ENCODE assay signal across 26 mouse cellular contexts in genomic region chr19:28941271-28941670, GRCm38 (mm10). TPM values are rescaled to one million over a fixed set of nuclear protein-coding genes. Genes with fewer than 3 reads are reported as not detected.
DNase-seq lines count a peak whose midpoint lies in the region; ATAC-seq and TF ChIP-seq lines count a peak whose summit lies in the region.
"Had no signal": no experiment of that assay in that cellular context is flagged by ENCODE, and none has a peak within 500 bp of the region (broad histone marks: within the 10 kb centered on the region; RNA-seq: fewer than 3 reads in every experiment).

No protein-coding gene starts in this region.

- no peak overlapping the region for H3K4me2 ChIP-seq in lung, embryonic 14.5 days
- no peak overlapping the region for H3K4me2 ChIP-seq in heart, embryonic 15.5 days
- H3K4me2 ChIP-seq: hindbrain, embryonic 14.5 days; limb, embryonic 15.5 days; liver, embryonic 13.5 days; midbrain, embryonic 15.5 days; stomach, embryonic 15.5 days had no signal

- H3K9ac ChIP-seq in lung, embryonic 14.5 days: no peak overlapping the region
- H3K9ac ChIP-seq in heart, embryonic 15.5 days: no peak overlapping the region
- H3K9ac ChIP-seq: hindbrain, embryonic 14.5 days; limb, embryonic 15.5 days; liver, embryonic 13.5 days; midbrain, embryonic 15.5 days; stomach, embryonic 15.5 days had no signal

- ATAC-seq in lung, embryonic 14.5 days (ENCODE audit: insufficient read depth): no peak
- ATAC-seq in heart, embryonic 15.5 days (replicated peaks; ENCODE audit: insufficient number of reproducible peaks, insufficient read depth, low FRiP score, low read depth): no peak
- ATAC-seq: forebrain, embryonic 14.5 days; intestine, postnatal 0 days; midbrain, embryonic 15.5 days had no signal

- TF ChIP-seq CTCF in lung, embryonic 14.5 days (IDR thresholded peaks at IDR 0.05; ENCODE audit: low read depth): no peak

- DNase-seq in heart, embryonic 10.5 days (ENCODE audit: low spot score): no peak
- no peak for DNase-seq in heart, postnatal 36 days
- no peak for DNase-seq in lung, embryonic 14.5 days
- DNase-seq in lung, postnatal 14 days: no peak
- DNase-seq in heart, postnatal 10 days: peak; percentile 7
- no peak for DNase-seq in kidney, postnatal 14 days
- DNase-seq: adrenal gland, adult 2 months; B cell, adult 2 months; cerebellum, adult 8-10 months; cerebellum, postnatal 25 days; gastrocnemius, postnatal 25 days; kidney, adult 9 months; layer of hippocampus, adult 9-11 months; liver, embryonic 13.5 days; right cerebral cortex, postnatal 25 days had no signal

- H3K4me1 ChIP-seq in heart, embryonic 10.5 days: peaks cover 21% of the 10 kb centered on the region
- peaks cover 3% of the 10 kb centered on the region; the same call in 1 of the 2 replicates for H3K4me1 ChIP-seq in lung, embryonic 14.5 days (ENCODE audit: insufficient read depth)
- H3K4me1 ChIP-seq in heart, embryonic 15.5 days (replicated peaks): peaks cover 27% of the 10 kb centered on the region
- H3K4me1 ChIP-seq: limb, embryonic 15.5 days; liver, embryonic 13.5 days; midbrain, embryonic 15.5 days; stomach, embryonic 15.5 days had no signal

- H3K4me3 ChIP-seq in heart, embryonic 10.5 days: no peak overlapping the region
- no peak overlapping the region for H3K4me3 ChIP-seq in lung, embryonic 14.5 days (ENCODE audit: low read depth, low read length)
- no peak overlapping the region for H3K4me3 ChIP-seq in heart, embryonic 15.5 days
- H3K4me3 ChIP-seq: limb, embryonic 10.5 days; limb, embryonic 15.5 days; liver, embryonic 13.5 days; midbrain, embryonic 10.5 days; midbrain, embryonic 15.5 days; stomach, embryonic 15.5 days had no signal

- intact Hi-C loops in heart, postnatal 36 days (cut with DNase I): no loop called here
- intact Hi-C loops in heart, postnatal 10 days (cut with DNase I): no loop called here

- WGBS in heart, embryonic 10.5 days: 54% methylated on average over 4 of the region's 4 CpGs
- 33% methylated on average over 4 of the region's 4 CpGs for WGBS in lung, embryonic 14.5 days
- WGBS in heart, embryonic 15.5 days: 53% methylated on average over 4 of the region's 4 CpGs

- peak overlapping the region; percentile 73 for H3K27ac ChIP-seq in heart, embryonic 10.5 days
- peak overlapping the region; percentile 64 for H3K27ac ChIP-seq in lung, embryonic 14.5 days (ENCODE audit: low read depth)
- H3K27ac ChIP-seq in heart, embryonic 15.5 days: peak overlapping the region; percentile 83
- H3K27ac ChIP-seq: hindbrain, embryonic 14.5 days; limb, embryonic 10.5 days; limb, embryonic 15.5 days; liver, embryonic 13.5 days; midbrain, embryonic 10.5 days; midbrain, embryonic 15.5 days; stomach, embryonic 15.5 days had no signal

- no peaks in the 10 kb centered on the region for H3K9me3 ChIP-seq in heart, embryonic 10.5 days
- no peaks in the 10 kb centered on the region for H3K9me3 ChIP-seq in lung, embryonic 14.5 days (ENCODE audit: low read depth, low read length)
- H3K9me3 ChIP-seq in heart, embryonic 15.5 days (replicated peaks): no peaks in the 10 kb centered on the region
- H3K9me3 ChIP-seq: limb, embryonic 10.5 days; limb, embryonic 15.5 days; liver, embryonic 13.5 days; midbrain, embryonic 10.5 days; midbrain, embryonic 15.5 days; stomach, embryonic 15.5 days had no signal

- H3K27me3 ChIP-seq in heart, embryonic 10.5 days (ENCODE audit: insufficient read depth, poor library complexity, severe bottlenecking): no peaks in the 10 kb centered on the region
- H3K27me3 ChIP-seq in lung, embryonic 14.5 days (ENCODE audit: insufficient read depth, low read length): no peaks in the 10 kb centered on the region
- no peaks in the 10 kb centered on the region for H3K27me3 ChIP-seq in heart, embryonic 15.5 days
- H3K27me3 ChIP-seq: limb, embryonic 15.5 days; liver, embryonic 13.5 days; midbrain, embryonic 15.5 days; stomach, embryonic 15.5 days had no signal

- H3K36me3 ChIP-seq in heart, embryonic 10.5 days: no peaks in the 10 kb centered on the region
- H3K36me3 ChIP-seq in lung, embryonic 14.5 days (ENCODE audit: insufficient read depth): no peaks in the 10 kb centered on the region
- no peaks in the 10 kb centered on the region for H3K36me3 ChIP-seq in heart, embryonic 15.5 days
- H3K36me3 ChIP-seq: limb, embryonic 10.5 days; limb, embryonic 15.5 days; liver, embryonic 13.5 days; midbrain, embryonic 10.5 days; midbrain, embryonic 15.5 days; stomach, embryonic 15.5 days had no signal

RNA-seq across cellular contexts. Expression of gene Plpp6, which starts 22.5 kb away (rescaled TPM):
- 4.6 and 6.1 TPM in 2 replicates for polyA plus RNA-seq in heart, embryonic 10.5 days (2016; fragmentation: Nextera tagmentation; extraction: Ambion mirVana)
- total RNA-seq in heart, postnatal 36 days (2021): 1 to 10 TPM; 6.2 to 7.2 TPM
- 9.6 and 10.3 TPM in 2 replicates for polyA plus RNA-seq in lung, embryonic 14.5 days (2014; fragmentation: Nextera tagmentation; extraction: Ambion mirVana)
- polyA plus RNA-seq in heart, embryonic 15.5 days (2015; fragmentation: Nextera tagmentation; extraction: Ambion mirVana): 7.1 and 8.5 TPM in 2 replicates
- total RNA-seq in heart, postnatal 10 days (2021): 1 to 10 TPM; 7.7 to 8.1 TPM

RNA-seq across cellular contexts. Expression of gene 4430402I18Rik, which starts 26.3 kb away (rescaled TPM):
- 2.1 and 5.7 TPM in 2 replicates for polyA plus RNA-seq in heart, embryonic 10.5 days (2016; fragmentation: Nextera tagmentation; extraction: Ambion mirVana)
- 10 to 100 TPM; 22.9 to 25.9 TPM for total RNA-seq in heart, postnatal 36 days (2021)
- 1.7 and 2.1 TPM in 2 replicates for polyA plus RNA-seq in lung, embryonic 14.5 days (2014; fragmentation: Nextera tagmentation; extraction: Ambion mirVana)
- 7.9 and 11.4 TPM in 2 replicates for polyA plus RNA-seq in heart, embryonic 15.5 days (2015; fragmentation: Nextera tagmentation; extraction: Ambion mirVana)
- 10 to 100 TPM; 15.7 to 16.5 TPM for total RNA-seq in heart, postnatal 10 days (2021)
- total RNA-seq: hematopoietic stem cell, adult 5-6 weeks; neutrophil, adult 5-6 weeks had no signal
- polyA plus RNA-seq: limb, embryonic 10.5 days had no signal

RNA-seq across cellular contexts. Expression of gene Cdc37l1, which starts 48.9 kb away (rescaled TPM):
- polyA plus RNA-seq in heart, embryonic 10.5 days (2016; fragmentation: Nextera tagmentation; extraction: Ambion mirVana): 32.0 and 34.6 TPM in 2 replicates
- 10 to 100 TPM; 63.6 to 69.9 TPM for total RNA-seq in heart, postnatal 36 days (2021)
- 44.5 and 46.4 TPM in 2 replicates for polyA plus RNA-seq in lung, embryonic 14.5 days (2014; fragmentation: Nextera tagmentation; extraction: Ambion mirVana)
- 41.3 and 44.8 TPM in 2 replicates for polyA plus RNA-seq in heart, embryonic 15.5 days (2015; fragmentation: Nextera tagmentation; extraction: Ambion mirVana)
- total RNA-seq in heart, postnatal 10 days (2021): 10 to 100 TPM; 53.6 to 85.5 TPM

Comparison
In these comparisons a context has a peak if more than half of its experiments do, and no peak if none do; other contexts are left out.
1. DNase-seq: peak in heart, postnatal 10 days (2 of 2); none in heart, embryonic 10.5 days (single experiment), heart, postnatal 36 days (0 of 2), lung, embryonic 14.5 days (single experiment), lung, postnatal 14 days (single experiment) and kidney, postnatal 14 days (single experiment).
2. Peak in every context shown above with its lines, with median percentiles within 50 percentile points of each other: H3K27ac ChIP-seq.